In the genomic region with DNA sequence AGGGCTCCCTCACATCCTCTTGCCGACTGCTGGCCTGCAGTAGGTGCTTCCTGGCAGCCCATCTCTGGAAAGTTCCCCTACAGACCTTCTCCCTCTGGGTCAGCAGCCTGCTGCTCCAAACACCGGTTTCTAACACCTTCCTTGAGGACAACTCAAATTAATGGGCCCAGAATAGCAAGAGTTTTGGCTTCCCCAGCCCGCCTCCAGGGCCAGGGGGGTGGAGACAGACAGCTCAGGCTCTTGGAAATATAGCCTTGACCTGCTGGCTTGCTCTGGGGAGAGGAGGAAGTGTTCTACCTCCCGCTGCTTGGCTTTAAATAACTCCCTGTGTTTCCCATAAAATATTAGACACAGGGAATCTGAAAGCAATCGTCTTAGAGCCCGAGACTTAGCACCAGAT, we compare ENCODE assay signal across 10 mouse cellular contexts.
DNase-seq lines count a peak whose midpoint lies in the region; ATAC-seq and TF ChIP-seq lines count a peak whose summit lies in the region.
"Had no signal": no experiment of that assay in that cellular context is flagged by ENCODE, and none has a peak within 500 bp of the region (broad histone marks: within the 10 kb centered on the region; RNA-seq: fewer than 3 reads in every experiment).

No protein-coding gene starts in this region.

- H3K4me2 ChIP-seq in intestine, postnatal 0 days (replicated peaks; ENCODE audit: low read depth): no peak overlapping the region
- no peak overlapping the region for H3K4me2 ChIP-seq in heart, embryonic 11.5 days
- H3K4me2 ChIP-seq: liver, embryonic 15.5 days; midbrain, embryonic 12.5 days had no signal

- no peak for ATAC-seq in intestine, postnatal 0 days
- no peak for ATAC-seq in heart, embryonic 11.5 days (replicated peaks; ENCODE audit: insufficient number of reproducible peaks, low FRiP score, low TSS enrichment)

- 37% methylated on average over 6 of the region's 6 CpGs for WGBS in intestine, postnatal 0 days
- WGBS in heart, embryonic 11.5 days (ENCODE audit: insufficient replicate concordance): 47% methylated on average over 6 of the region's 6 CpGs

- no peaks in the 10 kb centered on the region for H3K9me3 ChIP-seq in intestine, postnatal 0 days (ENCODE audit: control insufficient read depth)
- H3K9me3 ChIP-seq in heart, embryonic 11.5 days (replicated peaks; ENCODE audit: control insufficient read depth, low read length): no peaks in the 10 kb centered on the region
- H3K9me3 ChIP-seq: liver, embryonic 15.5 days; midbrain, embryonic 12.5 days had no signal

- H3K36me3 ChIP-seq in intestine, postnatal 0 days (ENCODE audit: control insufficient read depth, insufficient read depth): no peaks in the 10 kb centered on the region
- H3K36me3 ChIP-seq in heart, embryonic 11.5 days (ENCODE audit: control insufficient read depth, insufficient read depth, low read length): no peaks in the 10 kb centered on the region
- H3K36me3 ChIP-seq: liver, embryonic 15.5 days; midbrain, embryonic 12.5 days had no signal

- H3K9ac ChIP-seq in intestine, postnatal 0 days (ENCODE audit: low read depth, low read length): no peak overlapping the region
- H3K9ac ChIP-seq in heart, embryonic 11.5 days (ENCODE audit: low read depth, low read length): no peak overlapping the region
- H3K9ac ChIP-seq: liver, embryonic 15.5 days; midbrain, embryonic 12.5 days had no signal

- no peaks in the 10 kb centered on the region for H3K27me3 ChIP-seq in intestine, postnatal 0 days (replicated peaks; ENCODE audit: control insufficient read depth, insufficient read depth, low read length)
- H3K27me3 ChIP-seq in heart, embryonic 11.5 days (ENCODE audit: control insufficient read depth, insufficient read depth, low read length): peaks cover 12% of the 10 kb centered on the region
- H3K27me3 ChIP-seq: midbrain, embryonic 12.5 days had no signal

- peak; percentile 50 for DNase-seq in adrenal gland, adult 8-10 months
- DNase-seq in adrenal gland, postnatal 14 days: peak; percentile 65
- DNase-seq in gastrocnemius, adult 8-10 months (ENCODE audit: low spot score in 2 of 2): peak; percentile 42 to 61
- DNase-seq in kidney, postnatal 25 days: peak; percentile 55 to 80
- no peak for DNase-seq in embryo, embryonic 10 days (ENCODE audit: low spot score)
- DNase-seq: thymus, adult 18-20 months had no signal

- no peak overlapping the region for H3K27ac ChIP-seq in intestine, postnatal 0 days (ENCODE audit: low read depth, low read length)
- no peak overlapping the region for H3K27ac ChIP-seq in heart, embryonic 11.5 days (ENCODE audit: low read depth, low read length)
- H3K27ac ChIP-seq: liver, embryonic 15.5 days; midbrain, embryonic 12.5 days had no signal

- TF ChIP-seq CTCF in intestine, postnatal 0 days (IDR thresholded peaks at IDR 0.05; ENCODE audit: low read depth): no peak

- no peaks in the 10 kb centered on the region for H3K4me1 ChIP-seq in intestine, postnatal 0 days (replicated peaks; ENCODE audit: control insufficient read depth, insufficient read depth, low read length)
- peaks cover 11% of the 10 kb centered on the region for H3K4me1 ChIP-seq in heart, embryonic 11.5 days (ENCODE audit: control insufficient read depth, insufficient read depth, low read length)
- H3K4me1 ChIP-seq: liver, embryonic 15.5 days had no signal

- no peak overlapping the region for H3K4me3 ChIP-seq in intestine, postnatal 0 days (ENCODE audit: low read depth, low read length)
- no peak overlapping the region for H3K4me3 ChIP-seq in heart, embryonic 11.5 days (ENCODE audit: low read depth, low read length)
- H3K4me3 ChIP-seq: liver, embryonic 15.5 days; midbrain, embryonic 12.5 days had no signal
